Mouse (Mus musculus): Measurements from ENCODE around the gene Ube2c.

GRCm38 (mm10) chr2:164760059-164760833 is 9.5 kb upstream of the Ube2c start:
- TF ChIP-seq POLR2A (IDR thresholded peaks at IDR 0.05; ENCODE audit: borderline replicate concordance, extremely low read depth, insufficient read depth, insufficient read length, poor library complexity, severe bottlenecking): no peak
- no peak for TF ChIP-seq CTCF (IDR thresholded peaks at IDR 0.05; ENCODE audit: borderline replicate concordance, extremely low read depth, insufficient read depth, insufficient read length)

Measured in brain, embryonic 14.5 days (tissue).